Mouse (Mus musculus) forebrain, embryonic 14.5 days (tissue): ENCODE measurements around the gene Rims3. TPM values are rescaled to one million over a fixed set of nuclear protein-coding genes. Genes with fewer than 3 reads are reported as not detected.

Experiments used
- ATAC-seq: fragments of 200-750 bp; cut with Nextera tagmentation; 2 replicates; pipeline ENCODE4 v1.8.0; 2017; ENCODE audit warnings: mild to moderate bottlenecking, moderate library complexity
- DNase-seq: peaks from one replicate; pipeline ENCODE4 v3.0.0-alpha.2; 2015; ENCODE audit warnings: low spot score
- H3K27ac ChIP-seq: fragments of 300-500 bp; sonication (generic); 2 replicates; pipeline ENCODE4 v1.5.1; 2014; ENCODE audit warnings: low read depth, mild to moderate bottlenecking, control low read depth, low read length, moderate library complexity
- H3K27me3 ChIP-seq: fragments of 300-500 bp; sonication (generic); replicated peaks from 2 replicates; pipeline ENCODE4 v1.6.1; 2014; ENCODE audit warnings: low read length, control low read depth, mixed read lengths; ENCODE audit not compliant: control insufficient read depth, insufficient read depth
- H3K36me3 ChIP-seq: fragments of 300-500 bp; sonication (generic); 2 replicates; pipeline ENCODE4 v1.6.1; 2014; ENCODE audit warnings: low read length, control low read depth; ENCODE audit not compliant: control insufficient read depth, insufficient read depth
- H3K4me1 ChIP-seq: fragments of 300-500 bp; sonication (generic); 2 replicates; pipeline ENCODE4 v1.6.1; 2014; ENCODE audit warnings: antibody characterized with exemption, low read length, control low read depth; ENCODE audit not compliant: control insufficient read depth, insufficient read depth
- H3K4me2 ChIP-seq: fragments of 300-500 bp; sonication (generic); 2 replicates; pipeline ENCODE4 v1.6.1; 2014; ENCODE audit warnings: mild to moderate bottlenecking, control low read depth, low read length
- H3K4me3 ChIP-seq: fragments of 300-500 bp; sonication (generic); 2 replicates; pipeline ENCODE4 v1.5.1; 2014; ENCODE audit warnings: low read depth, low read length, control low read depth
- H3K9ac ChIP-seq: fragments of 300-500 bp; sonication (generic); 2 replicates; pipeline ENCODE4 v1.6.1; 2014; ENCODE audit warnings: mild to moderate bottlenecking, low read length, control low read depth, moderate library complexity
- H3K9me3 ChIP-seq: fragments of 300-500 bp; sonication (generic); replicated peaks from 2 replicates; pipeline ENCODE4 v1.6.1; 2016; ENCODE audit warnings: low read length, control low read depth, mixed read lengths; ENCODE audit not compliant: control insufficient read depth
- WGBS: fragments of 180-500 bp; shearing (Covaris S2); extraction: QIAGEN DNeasy Blood & Tissue Kit; methylation state at CpG from one replicate; pipeline ENCODE4 v1.1.7; 2014; 5-methylcytosine and 5-hydroxymethylcytosine counted together
- polyA plus RNA-seq: library from polyadenylated mRNA; unstranded; fragments of >200 nt; fragmentation: Nextera tagmentation; extraction: Ambion mirVana; gene quantifications from 2 replicates; pipeline ENCODE4 v1.2.1, GENCODE M21; 2014

The Rims3 gene
- polyA plus RNA-seq, 1 experiment from 2014 or later = 8.1 TPM

GRCm38 (mm10) chr4:120844423-120845082, 10.1 kb upstream of the Rims3 start:
- Histone ChIP-seq H3K4me3 (no peak overlapping the region), H3K36me3 (no peaks in the 10 kb centered on the region), H3K4me1 (no peaks in the 10 kb centered on the region), H3K4me2 (no peak overlapping the region), H3K27me3 (no peaks in the 10 kb centered on the region), H3K9ac (no peak overlapping the region), H3K27ac (no peak overlapping the region), H3K9me3 (no peaks in the 10 kb centered on the region)
- WGBS = 60% methylated on average over 7 of the region's 7 CpGs
- ATAC-seq (no peak), DNase-seq (no peak)

DNA sequence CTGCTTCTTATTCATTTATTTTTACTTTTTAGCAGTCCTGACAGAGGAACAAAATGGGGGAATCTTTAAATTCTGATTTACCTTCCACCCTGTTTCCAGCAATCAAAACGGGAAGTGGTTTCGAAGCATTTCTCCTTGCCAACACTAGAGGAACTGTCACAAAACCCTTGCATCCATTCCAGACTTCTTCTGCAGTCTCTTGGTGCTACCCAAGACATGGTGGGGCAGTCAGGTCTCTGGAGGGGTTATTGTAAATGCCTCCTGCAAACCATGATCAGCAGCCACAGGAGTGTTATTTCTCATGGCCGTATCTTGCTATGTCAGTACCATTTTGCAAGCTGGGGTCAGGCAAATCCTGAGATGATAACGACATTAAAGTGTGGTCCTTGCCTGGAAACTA, 9.5 kb upstream of the Rims3 start:
- ATAC-seq (no peak), DNase-seq (no peak)
- Histone ChIP-seq H3K36me3 (no peaks in the 10 kb centered on the region), H3K9me3 (no peaks in the 10 kb centered on the region), H3K27ac (no peak overlapping the region), H3K9ac (no peak overlapping the region), H3K4me2 (no peak overlapping the region), H3K27me3 (no peaks in the 10 kb centered on the region), H3K4me3 (no peak overlapping the region), H3K4me1 (no peaks in the 10 kb centered on the region)
- WGBS = 77% methylated on average over 4 of the region's 4 CpGs

GRCm38 (mm10) chr4:120848909-120849308, 5.7 kb upstream of the Rims3 start:
- no peak for ATAC-seq
- no peak overlapping the region for H3K9ac ChIP-seq
- H3K4me3 ChIP-seq = no peak overlapping the region
- H3K9me3 ChIP-seq = no peaks in the 10 kb centered on the region
- no peaks in the 10 kb centered on the region for H3K4me1 ChIP-seq
- no peak overlapping the region for H3K27ac ChIP-seq
- no peaks in the 10 kb centered on the region for H3K27me3 ChIP-seq
- 74% methylated on average over 6 of the region's 6 CpGs for WGBS
- DNase-seq = no peak
- H3K36me3 ChIP-seq = no peaks in the 10 kb centered on the region
- H3K4me2 ChIP-seq = no peak overlapping the region

DNA sequence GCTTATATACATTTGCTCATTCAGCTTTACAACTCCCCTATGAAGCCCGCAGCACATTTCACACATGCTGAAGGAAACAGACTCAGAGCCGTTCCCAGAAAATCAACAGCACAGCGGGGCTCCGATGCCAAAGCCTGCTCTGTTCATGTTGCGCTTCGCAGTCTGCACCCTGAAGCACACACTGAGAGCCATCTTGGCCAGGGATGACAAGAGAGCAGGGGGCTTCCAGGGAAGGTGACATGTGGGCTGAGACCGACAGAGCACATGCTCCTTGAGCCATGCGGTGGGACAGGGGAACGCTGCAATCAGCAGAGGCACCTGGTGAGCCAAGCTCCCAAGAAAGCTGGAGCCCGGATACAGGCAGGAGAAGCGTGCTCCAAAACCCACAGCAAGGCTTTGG, 5.2 kb upstream of the Rims3 start:
- H3K27ac ChIP-seq = no peak overlapping the region
- no peaks in the 10 kb centered on the region for H3K27me3 ChIP-seq
- DNase-seq (no peak), ATAC-seq (no peak)
- no peak overlapping the region for H3K4me3 ChIP-seq
- WGBS = 65% methylated on average over 11 of the region's 11 CpGs
- no peaks in the 10 kb centered on the region for H3K9me3 ChIP-seq
- H3K9ac ChIP-seq = no peak overlapping the region
- no peaks in the 10 kb centered on the region for H3K4me1 ChIP-seq
- H3K36me3 ChIP-seq = no peaks in the 10 kb centered on the region
- no peak overlapping the region for H3K4me2 ChIP-seq

GRCm38 (mm10) chr4:120850946-120851345, 3.7 kb upstream of the Rims3 start:
- Histone ChIP-seq H3K9me3 (no peaks in the 10 kb centered on the region), H3K27ac (no peak overlapping the region), H3K4me2 (no peak overlapping the region), H3K4me3 (no peak overlapping the region), H3K9ac (no peak overlapping the region), H3K4me1 (no peaks in the 10 kb centered on the region; the same call in 1 of the 2 replicates), H3K36me3 (no peaks in the 10 kb centered on the region), H3K27me3 (no peaks in the 10 kb centered on the region; the same call in 1 of the 2 replicates)
- peak; percentile 51 for ATAC-seq
- 3% methylated on average over 10 of the region's 10 CpGs for WGBS
- DNase-seq = peak; percentile 87

GRCm38 (mm10) chr4:120855360-120856060, 894 bp downstream of the Rims3 start:
- H3K4me2 ChIP-seq = peak overlapping the region; percentile 80
- ATAC-seq (no peak), DNase-seq (no peak)
- no peaks in the 10 kb centered on the region; the same call in 1 of the 2 replicates for H3K27me3 ChIP-seq
- H3K4me1 ChIP-seq = no peaks in the 10 kb centered on the region; the same call in 1 of the 2 replicates
- H3K36me3 ChIP-seq = no peaks in the 10 kb centered on the region
- 10% methylated on average over 7 of the region's 7 CpGs for WGBS
- H3K9ac ChIP-seq = peak overlapping the region; percentile 72
- H3K4me3 ChIP-seq = peak overlapping the region; percentile 56
- no peaks in the 10 kb centered on the region for H3K9me3 ChIP-seq
- H3K27ac ChIP-seq = no peak overlapping the region

GRCm38 (mm10) chr4:120856376-120856775, 1.8 kb downstream of the Rims3 start:
- no peak overlapping the region for H3K4me3 ChIP-seq
- H3K9me3 ChIP-seq = no peaks in the 10 kb centered on the region
- no peak overlapping the region for H3K27ac ChIP-seq
- H3K4me2 ChIP-seq = no peak overlapping the region
- no peaks in the 10 kb centered on the region; the same call in 1 of the 2 replicates for H3K4me1 ChIP-seq
- H3K36me3 ChIP-seq = no peaks in the 10 kb centered on the region
- no peak for ATAC-seq
- no peak overlapping the region; the same call in 1 of the 2 replicates for H3K9ac ChIP-seq
- WGBS = 38% methylated on average over 5 of the region's 5 CpGs
- DNase-seq = no peak
- H3K27me3 ChIP-seq = no peaks in the 10 kb centered on the region; the same call in 1 of the 2 replicates

DNA sequence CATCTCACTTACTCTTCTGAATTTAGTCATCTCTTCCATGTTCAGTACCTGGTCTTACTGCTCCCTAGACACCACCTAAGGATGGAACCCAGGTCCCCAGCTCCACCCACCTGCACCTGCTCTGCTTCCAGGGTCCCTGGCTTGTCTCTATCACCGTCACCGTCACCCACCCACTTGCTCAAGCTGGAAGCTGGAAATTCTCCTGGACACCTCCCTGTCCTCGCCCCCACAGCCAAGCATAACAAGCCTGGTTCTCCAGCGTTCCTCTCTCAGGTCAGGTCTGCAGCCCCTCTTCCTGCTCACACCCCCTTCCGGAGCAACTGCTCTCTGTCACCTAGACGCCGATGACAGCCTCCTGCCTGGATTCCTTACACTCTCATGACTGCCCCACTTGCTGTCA, 5.2 kb downstream of the Rims3 start:
- H3K27me3 ChIP-seq = no peaks in the 10 kb centered on the region; the same call in 1 of the 2 replicates
- no peaks in the 10 kb centered on the region for H3K36me3 ChIP-seq
- H3K4me3 ChIP-seq = no peak overlapping the region
- DNase-seq (no peak), ATAC-seq (no peak)
- H3K27ac ChIP-seq = no peak overlapping the region
- no peak overlapping the region for H3K4me2 ChIP-seq
- WGBS = 89% methylated on average over 7 of the region's 7 CpGs
- no peak overlapping the region for H3K9ac ChIP-seq
- H3K9me3 ChIP-seq = no peaks in the 10 kb centered on the region
- H3K4me1 ChIP-seq = no peaks in the 10 kb centered on the region; the same call in 1 of the 2 replicates

DNA sequence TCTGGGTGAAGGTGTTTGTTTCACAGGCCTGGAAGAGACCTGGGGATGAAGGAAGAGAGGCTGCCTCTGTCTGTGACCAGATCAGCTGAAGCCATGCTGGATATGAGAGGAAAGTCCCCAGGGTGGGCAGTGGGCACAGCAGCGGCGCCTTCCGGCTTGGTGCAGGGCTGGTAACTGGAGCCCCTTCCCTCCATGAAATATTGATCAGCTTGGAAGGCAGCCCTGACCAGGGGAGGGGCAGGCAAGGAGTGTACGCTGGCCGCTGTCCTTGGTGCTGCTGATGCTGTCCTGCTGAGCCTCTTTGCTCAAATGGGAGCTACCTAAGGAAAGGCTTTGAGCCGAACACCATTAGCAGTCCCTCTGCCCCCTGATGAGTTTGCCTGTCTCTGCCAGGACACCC, 11.6 kb downstream of the Rims3 start:
- Histone ChIP-seq H3K9me3 (no peaks in the 10 kb centered on the region), H3K9ac (no peak overlapping the region), H3K27me3 (no peaks in the 10 kb centered on the region), H3K4me2 (no peak overlapping the region), H3K36me3 (no peaks in the 10 kb centered on the region), H3K27ac (no peak overlapping the region), H3K4me3 (no peak overlapping the region), H3K4me1 (peaks cover 5% of the 10 kb centered on the region)
- ATAC-seq = no peak
- WGBS = 13% methylated on average over 6 of the region's 6 CpGs
- no peak for DNase-seq
